Mouse (Mus musculus): ENCODE results near the gene Pkp1.

DNA sequence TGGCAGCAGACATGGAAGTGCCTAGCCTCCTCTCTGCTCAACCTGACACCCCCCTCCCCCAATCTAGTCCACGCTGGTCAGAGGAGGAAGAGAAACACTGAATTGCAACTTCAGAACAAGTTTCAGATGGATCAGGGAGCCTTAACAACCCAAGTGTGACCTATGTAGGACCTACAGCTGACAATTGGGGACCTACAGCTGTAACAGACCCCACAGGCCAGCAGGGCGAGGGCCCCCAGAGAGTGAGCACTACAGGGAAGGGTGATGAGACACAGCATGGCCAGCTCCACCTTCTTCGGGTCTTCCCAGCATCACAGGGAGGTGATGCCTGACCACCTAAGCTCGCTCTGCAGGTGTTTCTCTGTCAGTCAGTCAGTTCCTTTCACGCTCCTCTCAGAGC lies 57.9 kb downstream of the Pkp1 start:
- no peak for TF ChIP-seq CTCF (IDR thresholded peaks at IDR 0.05; ENCODE audit: control insufficient read depth, insufficient read depth, insufficient read length)
- TF ChIP-seq USF1 (IDR thresholded peaks at IDR 0.05; ENCODE audit: low read depth) = no peak
